Mouse (Mus musculus) ES-Bruce4 (cell line): ENCODE results near the gene Luzp1.

Source experiments
- CTCF ChIP-seq: IDR thresholded peaks from one replicate; pipeline ENCODE4 v1.8.1; 2011; ENCODE audit warnings: low read depth, low read length
- EP300 ChIP-seq: IDR thresholded peaks from 2 replicates; pipeline ENCODE4 v1.6.1; 2011; ENCODE audit warnings: low read depth, low read length; ENCODE audit not compliant: insufficient read depth

- TF ChIP-seq CTCF = no peak
- no peak for TF ChIP-seq EP300
Measured at GRCm38 (mm10) chr4:136462086-136462838, 7.3 kb upstream of the Luzp1 start, which contains the start of gene 6030445D17Rik.
